Mouse (Mus musculus) embryonic fibroblast, embryonic 13.5 days (primary cell): ENCODE data around the gene Piwil1. TPM values are rescaled to one million over a fixed set of nuclear protein-coding genes. Genes with fewer than 3 reads are reported as not detected.

Experiments used
- H3K27ac ChIP-seq: 2 replicates; pipeline ENCODE4 v1.5.1; 2012; ENCODE audit warnings: low read length, control low read depth, inconsistent platforms; ENCODE audit not compliant: insufficient read depth
- H3K4me1 ChIP-seq: 2 replicates; pipeline ENCODE4 v1.6.1; 2011; ENCODE audit warnings: low read length; ENCODE audit not compliant: control insufficient read depth, insufficient read depth
- H3K4me3 ChIP-seq: 2 replicates; pipeline ENCODE4 v1.5.1; 2011; ENCODE audit warnings: mild to moderate bottlenecking, control low read depth, low read length; ENCODE audit not compliant: insufficient read depth
- CTCF ChIP-seq: IDR thresholded peaks from 2 replicates; pipeline ENCODE4 v1.5.1; 2011; ENCODE audit warnings: mild to moderate bottlenecking, control low read depth, low read length, moderate library complexity, borderline replicate concordance; ENCODE audit not compliant: insufficient read depth
- POLR2A ChIP-seq: IDR thresholded peaks from 2 replicates; pipeline ENCODE4 v1.6.1; 2011; ENCODE audit warnings: low read depth, mild to moderate bottlenecking, control low read depth, low read length, moderate library complexity
- polyA plus RNA-seq: library from polyadenylated mRNA; stranded (reverse); fragments of >200 nt; gene quantifications from 2 replicates; pipeline ENCODE4 v1.2.4, GENCODE M21; 2011; ENCODE audit warnings: low read depth; ENCODE audit not compliant: missing spikeins, insufficient read length

Piwil1 gene
- polyA plus RNA-seq, 1 experiment, result not detected

- H3K4me1 ChIP-seq, result no peaks in the 10 kb centered on the region
- no peak overlapping the region for H3K4me3 ChIP-seq
- TF ChIP-seq CTCF, result no peak
- no peak for TF ChIP-seq POLR2A
- H3K27ac ChIP-seq, result no peak overlapping the region
Observed at GRCm38 (mm10) chr5:128739168-128739837, 37.0 kb downstream of the Piwil1 start.

GRCm38 (mm10) chr5:128739838-128740171 is 37.5 kb downstream of the Piwil1 start:
- TF ChIP-seq POLR2A (no peak), CTCF (no peak)
- Histone ChIP-seq H3K4me3 (no peak overlapping the region), H3K27ac (no peak overlapping the region), H3K4me1 (no peaks in the 10 kb centered on the region)

- no peak overlapping the region for H3K27ac ChIP-seq
- TF ChIP-seq CTCF, result no peak
- H3K4me1 ChIP-seq, result no peaks in the 10 kb centered on the region
- no peak overlapping the region for H3K4me3 ChIP-seq
Observed at GRCm38 (mm10) chr5:128744351-128744750, 42.0 kb downstream of the Piwil1 start.

DNA sequence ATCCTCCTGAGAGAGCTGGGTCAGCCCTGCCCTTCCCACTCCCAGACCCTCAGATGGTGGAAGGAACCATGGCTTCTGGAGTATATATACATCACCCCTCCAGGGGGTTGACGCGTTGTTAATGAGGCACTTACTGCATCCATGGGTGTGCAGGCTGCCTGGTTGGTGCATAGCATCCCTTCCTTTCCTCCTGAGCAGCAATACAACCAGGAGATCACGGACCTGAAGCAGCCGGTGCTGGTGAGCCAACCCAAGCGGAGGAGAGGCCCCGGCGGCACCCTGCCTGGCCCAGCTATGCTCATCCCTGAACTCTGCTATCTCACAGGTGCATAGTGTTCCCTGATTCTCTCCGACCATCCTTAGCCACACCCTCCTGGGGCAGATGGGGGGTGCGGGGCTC is 42.9 kb downstream of the Piwil1 start:
- Histone ChIP-seq H3K27ac (no peak overlapping the region), H3K4me1 (no peaks in the 10 kb centered on the region), H3K4me3 (no peak overlapping the region)
- TF ChIP-seq POLR2A (no peak), CTCF (no peak)

- Histone ChIP-seq H3K4me1 (no peaks in the 10 kb centered on the region), H3K27ac (no peak overlapping the region), H3K4me3 (no peak overlapping the region)
- no peak for TF ChIP-seq POLR2A
- TF ChIP-seq CTCF, result no peak
Observed at GRCm38 (mm10) chr5:128746261-128746660, 43.9 kb downstream of the Piwil1 start.

GRCm38 (mm10) chr5:128761118-128761517 is 58.8 kb downstream of the Piwil1 start:
- Histone ChIP-seq H3K27ac (no peak overlapping the region), H3K4me3 (no peak overlapping the region), H3K4me1 (no peaks in the 10 kb centered on the region)
- TF ChIP-seq POLR2A (no peak), CTCF (no peak)

DNA sequence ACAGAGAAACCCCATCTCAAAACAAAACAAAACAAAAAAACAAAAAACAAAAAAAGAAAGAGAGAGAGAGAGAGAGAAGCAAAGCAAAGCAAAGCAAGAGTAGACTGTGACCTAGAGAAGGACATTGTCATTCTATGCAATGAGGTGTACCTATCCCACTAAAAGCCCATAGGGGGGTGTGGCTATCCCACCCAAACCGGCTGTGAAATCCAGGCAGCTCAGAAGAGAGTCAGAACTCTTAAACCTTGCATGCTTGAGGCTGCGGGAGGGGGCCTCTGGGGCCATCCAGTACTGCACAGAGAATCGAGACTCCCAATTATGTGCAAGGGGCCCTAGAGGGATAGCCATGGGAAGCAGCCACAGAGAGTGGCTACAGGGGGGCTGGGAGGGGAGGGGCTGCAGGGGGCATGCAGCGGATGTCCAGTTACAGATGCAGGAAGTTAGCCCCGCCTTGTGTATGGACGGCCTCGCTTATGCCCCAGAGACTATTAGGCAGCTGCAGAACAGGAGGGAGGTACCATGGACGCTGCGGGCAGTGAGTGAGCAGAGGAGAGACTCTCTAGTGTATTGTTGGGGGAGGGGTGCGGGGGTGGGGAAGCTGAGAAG is 66.8 kb downstream of the Piwil1 start:
- H3K4me3 ChIP-seq, result no peak overlapping the region
- no peak overlapping the region for H3K27ac ChIP-seq
- H3K4me1 ChIP-seq, result no peaks in the 10 kb centered on the region
- no peak for TF ChIP-seq POLR2A
- TF ChIP-seq CTCF, result no peak

DNA sequence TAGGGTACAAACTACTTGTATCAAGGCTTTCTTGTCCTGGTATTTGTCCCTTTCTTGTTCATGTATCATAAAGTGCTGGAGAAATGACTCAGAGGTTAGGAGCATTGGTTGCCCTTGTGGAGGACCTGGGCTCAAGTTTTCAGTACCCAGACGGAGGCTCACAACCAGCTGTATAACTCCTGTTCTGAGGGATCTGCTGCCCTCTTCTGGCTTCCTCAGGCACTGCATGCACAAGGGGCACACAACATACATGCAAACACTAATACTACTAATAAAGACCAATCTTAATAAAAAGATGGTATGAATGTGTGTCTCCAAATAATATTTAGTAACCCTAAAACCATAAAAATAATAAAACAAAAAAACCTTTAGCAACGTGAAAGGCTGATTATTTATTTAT is 74.1 kb downstream of the Piwil1 start:
- no peak overlapping the region for H3K4me3 ChIP-seq
- H3K4me1 ChIP-seq, result no peaks in the 10 kb centered on the region
- TF ChIP-seq POLR2A (no peak), CTCF (no peak)
- no peak overlapping the region for H3K27ac ChIP-seq

GRCm38 (mm10) chr5:128781621-128782020 is 79.3 kb downstream of the Piwil1 start:
- no peaks in the 10 kb centered on the region for H3K4me1 ChIP-seq
- no peak overlapping the region for H3K4me3 ChIP-seq
- TF ChIP-seq POLR2A (no peak), CTCF (no peak)
- H3K27ac ChIP-seq, result no peak overlapping the region

GRCm38 (mm10) chr5:128800592-128800991 is 98.3 kb downstream of the Piwil1 start:
- no peak for TF ChIP-seq POLR2A
- H3K27ac ChIP-seq, result no peak overlapping the region
- H3K4me1 ChIP-seq, result no peaks in the 10 kb centered on the region
- H3K4me3 ChIP-seq, result no peak overlapping the region

Other genes starting within 250 kb of the Piwil1 start
- gene Fzd10, start 101.7 kb upstream of the Piwil1 start, polyA plus RNA-seq, result 0.47 TPM in 1 of 2 replicates, not detected in the other